Mouse (Mus musculus) CH12.LX (cell line): ENCODE results near the gene Rassf2.

ENCODE experiments used
- CHD2 ChIP-seq: IDR thresholded peaks from 2 replicates; pipeline ENCODE4 v1.6.1; 2011; ENCODE audit warnings: low read length, improper control_type of control experiment
- MAX ChIP-seq: IDR thresholded peaks from 2 replicates; pipeline ENCODE4 v1.6.1; 2011; ENCODE audit warnings: low read length, improper control_type of control experiment
- POLR2A ChIP-seq: IDR thresholded peaks from 2 replicates; pipeline ENCODE4 v1.6.1; 2011; ENCODE audit warnings: low read depth, mild to moderate bottlenecking, improper control_type of control experiment, low read length
- ZNF384 ChIP-seq: IDR thresholded peaks from 2 replicates; pipeline ENCODE4 v1.6.1; 2012; ENCODE audit warnings: low read depth, low read length, improper control_type of control experiment, inconsistent platforms

GRCm38 (mm10) chr2:131945225-131945624 is 84.8 kb downstream of the Rassf2 start:
- TF ChIP-seq CHD2 (no peak), POLR2A (no peak), ZNF384 (no peak), MAX (no peak)
